Mouse (Mus musculus): Measurements from ENCODE around the gene Mettl1. TPM values are rescaled to one million over a fixed set of nuclear protein-coding genes. Genes with fewer than 3 reads are reported as not detected.

The Mettl1 gene
- polyA plus RNA-seq, 2 experiments: 12.5 to 19.3 TPM

DNA sequence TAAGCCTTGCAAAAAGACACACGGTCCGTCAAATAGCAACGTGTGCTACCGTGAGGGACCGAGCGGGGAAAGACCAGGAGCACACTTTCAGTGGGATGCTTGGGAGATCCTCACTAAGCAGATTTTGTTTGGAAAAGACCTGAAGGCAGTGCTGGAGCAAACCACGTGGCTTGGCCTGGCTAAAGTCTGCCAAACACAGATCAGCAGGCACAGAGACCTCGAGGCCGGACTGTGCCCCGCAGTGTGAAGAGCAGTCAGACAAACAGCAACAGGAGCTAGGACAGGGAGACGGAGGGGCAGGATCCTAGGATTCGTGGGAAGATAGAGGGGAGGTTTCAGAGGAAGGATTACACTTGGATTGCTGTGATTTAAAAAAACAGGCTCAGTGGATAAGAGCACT is 4.9 kb upstream of the Mettl1 start:
- ATAC-seq (ENCODE audit: insufficient read depth) (no peak), DNase-seq (ENCODE audit: low read depth in 3 of 3, low spot score in 3 of 3) (no peak)
- no peak overlapping the region for H3K4me2 ChIP-seq (ENCODE audit: low read depth)
- no peak overlapping the region for H3K9ac ChIP-seq (replicated peaks)
- H3K4me1 ChIP-seq (replicated peaks; ENCODE audit: control insufficient read depth in 2 of 2, insufficient read depth in 2 of 2, low read length in 1 of 2): no peaks in the 10 kb centered on the region
- no peak overlapping the region for H3K4me3 ChIP-seq (ENCODE audit: insufficient read depth in 1 of 2, low read depth in 2 of 2, low read length in 2 of 2)
- H3K9me3 ChIP-seq (ENCODE audit: control insufficient read depth, low read length): no peaks in the 10 kb centered on the region
- TF ChIP-seq CTCF (IDR thresholded peaks at IDR 0.05; ENCODE audit: low read depth) (no peak), EP300 (IDR thresholded peaks at IDR 0.05; ENCODE audit: low read depth) (no peak)
- H3K27ac ChIP-seq: no peak overlapping the region
- peaks cover 17% of the 10 kb centered on the region for H3K27me3 ChIP-seq (ENCODE audit: control insufficient read depth, insufficient read depth, low read length)
- WGBS (ENCODE audit: insufficient replicate concordance): 69% methylated on average over 12 of the region's 12 CpGs
- H3K36me3 ChIP-seq (replicated peaks; ENCODE audit: control insufficient read depth, insufficient read depth, low read depth): no peaks in the 10 kb centered on the region

DNA sequence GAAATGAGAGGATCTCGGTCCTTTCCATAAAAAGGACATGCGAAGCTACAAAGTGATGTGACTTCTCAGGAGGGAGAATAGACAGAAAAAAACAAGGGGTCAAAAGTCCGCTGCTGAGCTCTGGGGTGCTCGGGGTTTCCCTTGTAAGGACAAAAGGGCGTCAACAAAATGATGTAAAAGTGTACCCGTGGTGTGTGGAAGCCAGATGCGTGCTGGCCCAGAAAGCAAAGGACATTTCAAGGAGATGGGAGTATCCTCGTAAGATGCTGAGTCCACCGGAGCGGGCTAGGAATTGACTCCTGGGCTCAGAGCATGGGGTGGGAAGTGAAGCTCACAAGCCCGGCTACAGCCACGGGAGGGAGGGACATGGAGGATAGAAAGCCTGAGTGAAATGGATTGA is 3.6 kb upstream of the Mettl1 start:
- WGBS (ENCODE audit: insufficient replicate concordance): 64% methylated on average over 12 of the region's 12 CpGs

GRCm38 (mm10) chr10:127040569-127041214 is 522 bp upstream of the Mettl1 start:
- ATAC-seq (ENCODE audit: insufficient read depth) (no peak), DNase-seq (ENCODE audit: low read depth in 3 of 3, low spot score in 3 of 3) (no peak)
- Histone ChIP-seq H3K9ac (replicated peaks) (peak overlapping the region; percentile 50), H3K9me3 (ENCODE audit: control insufficient read depth, low read length) (no peaks in the 10 kb centered on the region), H3K36me3 (replicated peaks; ENCODE audit: control insufficient read depth, insufficient read depth, low read depth) (no peaks in the 10 kb centered on the region; the same call in 1 of the 2 replicates), H3K4me1 (replicated peaks; ENCODE audit: control insufficient read depth in 2 of 2, insufficient read depth in 2 of 2, low read length in 1 of 2) (peaks cover 0 to 7% of the 10 kb centered on the region in 2 experiments; a peak in 3 of 4 replicates), H3K27me3 (ENCODE audit: control insufficient read depth, insufficient read depth, low read length) (peaks cover 20% of the 10 kb centered on the region), H3K4me2 (ENCODE audit: low read depth) (peak overlapping the region; percentile 89), H3K4me3 (ENCODE audit: insufficient read depth in 1 of 2, low read depth in 2 of 2, low read length in 2 of 2) (peak overlapping the region; percentile 60 to 66), H3K27ac (no peak overlapping the region)
- TF ChIP-seq CTCF (IDR thresholded peaks at IDR 0.05; ENCODE audit: low read depth) (no peak), EP300 (IDR thresholded peaks at IDR 0.05; ENCODE audit: low read depth) (no peak)
- WGBS (ENCODE audit: insufficient replicate concordance): 3% methylated on average over 20 of the region's 20 CpGs

More for the DNA sequence above, 3.6 kb upstream of the Mettl1 start:
- Histone ChIP-seq H3K27me3 (ENCODE audit: control insufficient read depth, insufficient read depth, low read length) (peaks cover 20% of the 10 kb centered on the region), H3K36me3 (replicated peaks; ENCODE audit: control insufficient read depth, insufficient read depth, low read depth) (no peaks in the 10 kb centered on the region), H3K4me2 (ENCODE audit: low read depth) (no peak overlapping the region), H3K4me3 (ENCODE audit: insufficient read depth in 1 of 2, low read depth in 2 of 2, low read length in 2 of 2) (no peak overlapping the region), H3K4me1 (replicated peaks; ENCODE audit: control insufficient read depth in 2 of 2, insufficient read depth in 2 of 2, low read length in 1 of 2) (peaks cover 0 to 3% of the 10 kb centered on the region in 2 experiments; a peak in 3 of 4 replicates), H3K9me3 (ENCODE audit: control insufficient read depth, low read length) (no peaks in the 10 kb centered on the region), H3K27ac (no peak overlapping the region), H3K9ac (replicated peaks) (no peak overlapping the region)
- TF ChIP-seq EP300 (IDR thresholded peaks at IDR 0.05; ENCODE audit: low read depth): no peak
- TF ChIP-seq CTCF (IDR thresholded peaks at IDR 0.05; ENCODE audit: low read depth): no peak
- DNase-seq (ENCODE audit: low read depth in 3 of 3, low spot score in 3 of 3) (no peak), ATAC-seq (ENCODE audit: insufficient read depth) (no peak)

DNA sequence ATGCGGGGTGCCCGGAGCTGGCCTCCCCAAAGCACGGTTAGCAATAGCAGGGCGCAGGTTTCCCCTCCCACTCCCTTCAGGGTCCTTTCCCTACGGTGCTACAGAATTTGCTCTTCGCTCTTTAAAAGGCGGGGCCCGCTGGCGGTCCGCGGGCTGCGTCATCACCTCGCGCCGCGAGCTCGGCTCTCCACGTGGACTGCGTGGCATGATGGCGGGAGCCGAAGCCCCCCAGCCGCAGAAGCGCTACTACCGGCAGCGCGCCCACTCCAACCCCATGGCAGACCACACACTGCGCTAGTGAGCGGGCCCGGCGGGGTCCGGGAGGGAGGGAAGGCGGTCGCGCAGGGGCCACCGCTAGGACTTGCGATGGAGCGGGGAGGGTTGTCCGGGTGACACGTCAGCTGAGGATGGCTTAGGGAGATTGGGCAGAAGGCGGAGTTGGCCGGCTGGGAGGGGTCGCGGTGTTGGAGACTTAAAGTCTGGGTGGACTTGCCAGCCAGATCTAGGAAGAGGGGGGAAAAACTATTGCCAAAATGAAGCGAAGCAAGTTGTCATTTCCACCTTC is 642 bp downstream of the Mettl1 start:
- no peak overlapping the region for H3K27ac ChIP-seq
- H3K4me1 ChIP-seq (replicated peaks; ENCODE audit: control insufficient read depth in 2 of 2, insufficient read depth in 2 of 2, low read length in 1 of 2): peaks cover 0 to 7% of the 10 kb centered on the region in 2 experiments; a peak in 3 of 4 replicates
- DNase-seq (ENCODE audit: low read depth in 3 of 3, low spot score in 3 of 3): peak; percentile 54 to 60 (median 54)
- no peaks in the 10 kb centered on the region for H3K9me3 ChIP-seq (ENCODE audit: control insufficient read depth, low read length)
- WGBS (ENCODE audit: insufficient replicate concordance): under 1% methylated on average over 44 of the region's 44 CpGs
- no peaks in the 10 kb centered on the region; the same call in 1 of the 2 replicates for H3K36me3 ChIP-seq (replicated peaks; ENCODE audit: control insufficient read depth, insufficient read depth, low read depth)
- ATAC-seq (ENCODE audit: insufficient read depth): peak; percentile 82
- peak overlapping the region; percentile 60 to 66 for H3K4me3 ChIP-seq (ENCODE audit: insufficient read depth in 1 of 2, low read depth in 2 of 2, low read length in 2 of 2)
- TF ChIP-seq EP300 (IDR thresholded peaks at IDR 0.05; ENCODE audit: low read depth) (no peak), CTCF (IDR thresholded peaks at IDR 0.05; ENCODE audit: low read depth) (no peak)
- peak overlapping the region; percentile 89 for H3K4me2 ChIP-seq (ENCODE audit: low read depth)
- H3K27me3 ChIP-seq (ENCODE audit: control insufficient read depth, insufficient read depth, low read length): peaks cover 20% of the 10 kb centered on the region
- peak overlapping the region; percentile 50 for H3K9ac ChIP-seq (replicated peaks)

- DNase-seq (ENCODE audit: low read depth in 3 of 3, low spot score in 3 of 3) (no peak), ATAC-seq (ENCODE audit: insufficient read depth) (no peak)
- Histone ChIP-seq H3K4me2 (ENCODE audit: low read depth) (peak overlapping the region; percentile 89), H3K4me1 (replicated peaks; ENCODE audit: control insufficient read depth in 2 of 2, insufficient read depth in 2 of 2, low read length in 1 of 2) (peaks cover 0 to 7% of the 10 kb centered on the region in 2 experiments; a peak in 3 of 4 replicates), H3K9ac (replicated peaks) (peak overlapping the region; percentile 14), H3K4me3 (ENCODE audit: insufficient read depth in 1 of 2, low read depth in 2 of 2, low read length in 2 of 2) (peak overlapping the region; percentile 60 to 66), H3K27me3 (ENCODE audit: control insufficient read depth, insufficient read depth, low read length) (peaks cover 20% of the 10 kb centered on the region), H3K9me3 (ENCODE audit: control insufficient read depth, low read length) (no peaks in the 10 kb centered on the region), H3K36me3 (replicated peaks; ENCODE audit: control insufficient read depth, insufficient read depth, low read depth) (no peaks in the 10 kb centered on the region; the same call in 1 of the 2 replicates), H3K27ac (no peak overlapping the region)
- no peak for TF ChIP-seq EP300 (IDR thresholded peaks at IDR 0.05; ENCODE audit: low read depth)
- no peak for TF ChIP-seq CTCF (IDR thresholded peaks at IDR 0.05; ENCODE audit: low read depth)
- WGBS (ENCODE audit: insufficient replicate concordance): 9% methylated on average over 5 of the region's 5 CpGs
These were observed 1.4 kb downstream of the Mettl1 start for GRCm38 (mm10) chr10:127042468-127043115.
